Mouse (Mus musculus): ENCODE measurements around the gene Snx14.
"Not testable (repeated sequence)": the region's sequence is repeated elsewhere in the genome, so short reads cannot be mapped to it uniquely, and the experiment has no call there.

The Snx14 gene

DNA sequence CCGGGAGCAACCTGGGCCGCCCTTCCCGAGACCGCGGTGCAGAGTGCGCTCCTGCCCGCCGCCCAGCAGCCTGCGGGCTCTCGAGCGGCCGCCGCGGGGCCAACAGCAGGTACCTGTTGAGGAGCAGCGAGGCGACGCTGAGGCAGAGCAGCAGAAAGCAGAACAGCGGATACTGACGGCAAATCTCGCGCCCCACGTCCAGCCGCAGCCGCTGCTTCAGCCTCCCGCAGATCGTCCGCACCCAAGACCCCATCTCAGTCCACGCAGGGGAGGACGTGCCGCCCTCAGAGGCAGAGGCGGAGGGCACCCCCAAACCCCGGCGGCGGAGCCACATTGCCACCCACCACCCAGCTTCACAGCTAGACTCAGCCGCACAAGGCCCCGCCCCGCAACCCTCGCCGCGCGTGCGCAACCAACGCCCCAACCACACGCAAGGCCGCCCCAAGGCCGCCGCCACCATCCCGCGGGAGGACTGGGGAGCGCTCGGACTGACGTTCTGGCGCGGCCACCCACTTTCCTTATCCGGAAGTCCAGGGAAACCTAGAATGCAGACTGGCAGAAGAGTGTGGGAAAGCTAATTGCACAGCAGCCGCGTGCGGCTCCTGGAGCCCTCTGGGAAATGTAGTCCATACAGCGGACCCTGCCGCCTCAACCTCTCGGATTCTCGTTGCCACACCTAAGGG lies at the start of gene Snx14:
Gene Snx14 (minus strand): TSS at position 404 of the 683 bp plus-strand sequence.
- DNase-seq: peak; percentile 96

DNA sequence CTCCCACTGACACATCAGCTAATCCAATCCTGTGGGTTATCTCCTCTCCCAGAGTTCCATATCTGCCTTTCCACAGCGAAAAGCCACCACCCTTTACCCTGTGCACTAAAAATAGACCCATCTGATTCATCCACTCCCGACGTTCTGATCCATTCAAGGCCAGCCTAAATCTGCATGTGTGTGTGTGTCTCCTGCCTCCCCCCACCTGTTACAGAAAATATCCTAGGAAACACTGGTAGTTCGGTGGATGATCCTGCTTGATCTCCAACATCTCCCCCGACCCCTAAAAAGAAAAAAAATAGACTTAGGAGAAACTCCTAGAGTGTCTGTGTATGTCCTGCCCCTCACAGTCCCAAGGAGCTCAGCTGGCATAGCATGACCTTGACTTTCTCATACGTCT lies 45.8 kb upstream of the Snx14 start:
- peak; percentile 12 for DNase-seq

- DNase-seq: peak; percentile 90
Observed at GRCm38 (mm10) chr9:88482829-88483396, 44.2 kb upstream of the Snx14 start.

GRCm38 (mm10) chr9:88482230-88482828 lies 43.6 kb upstream of the Snx14 start, which contains the start of gene Syncrip:
TSS of gene Syncrip (minus strand) at chr9:88482574.
- peak; percentile 93 for DNase-seq

DNA sequence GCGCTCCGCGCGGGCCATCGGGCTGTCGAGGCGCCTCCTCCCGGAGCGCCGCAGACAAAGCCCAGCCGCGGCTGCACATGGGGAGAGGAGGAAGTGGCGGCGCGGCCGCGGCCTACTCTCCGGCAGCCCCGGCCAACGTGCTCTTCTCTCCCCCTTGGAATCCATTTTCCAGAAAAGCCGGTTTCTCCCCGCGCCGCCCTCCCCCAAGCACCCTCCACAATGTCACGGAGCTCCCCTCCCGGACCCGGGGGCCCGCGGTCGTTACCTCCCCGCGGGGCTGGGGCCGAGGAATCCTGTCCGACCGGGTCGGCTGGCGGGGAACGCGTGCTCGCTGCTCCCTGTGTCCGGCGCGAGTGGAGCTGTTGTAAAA lies 43.0 kb upstream of the Snx14 start:
- DNase-seq: no peak

- DNase-seq: peak; percentile 70
Observed at GRCm38 (mm10) chr9:88481061-88481790, 42.5 kb upstream of the Snx14 start.

DNA sequence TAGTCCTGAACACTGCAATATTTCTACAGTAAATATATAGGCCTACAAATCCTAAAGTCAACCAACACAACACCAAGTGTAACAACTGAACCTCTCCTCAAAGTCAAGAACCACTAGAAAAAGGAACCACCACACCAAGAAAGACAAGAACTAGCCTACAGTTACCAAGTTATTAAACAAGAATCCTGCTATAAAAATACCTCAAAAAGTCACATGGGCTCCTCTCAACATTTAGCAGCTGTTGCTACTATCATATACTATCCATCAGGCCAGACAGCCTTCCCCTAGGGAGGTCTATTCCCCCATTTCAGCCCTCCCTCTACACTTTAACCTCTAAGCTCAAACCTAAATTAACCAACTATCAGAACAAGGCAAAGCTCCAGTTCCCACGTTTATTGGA lies 41.4 kb upstream of the Snx14 start:
- DNase-seq: no peak

DNA sequence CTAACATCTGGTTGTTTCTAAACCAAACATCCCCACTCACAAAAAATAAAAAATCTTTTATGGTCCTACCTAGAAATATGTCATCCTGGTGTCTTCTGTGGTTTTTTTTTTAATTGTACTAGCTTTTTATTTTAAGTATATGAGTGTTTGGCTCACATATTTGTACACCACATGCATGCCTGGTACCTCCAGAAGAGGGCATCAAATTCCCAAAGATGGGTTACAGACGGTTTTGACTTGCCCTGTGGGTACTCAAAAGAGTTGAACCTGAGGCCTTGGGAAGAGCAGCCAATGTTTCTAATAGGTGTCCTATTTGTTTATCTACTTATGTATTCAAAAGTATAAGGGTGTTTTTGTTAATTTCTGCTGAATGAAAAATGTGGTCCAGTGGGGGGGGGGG lies 37.4 kb upstream of the Snx14 start:
- no peak for DNase-seq

- not testable (repeated sequence) for DNase-seq
Observed at GRCm38 (mm10) chr9:88461017-88461416, 22.3 kb upstream of the Snx14 start.

GRCm38 (mm10) chr9:88439991-88440390 lies 1.2 kb upstream of the Snx14 start:
- no peak for DNase-seq

GRCm38 (mm10) chr9:88439238-88439600 lies 461 bp upstream of the Snx14 start:
- DNase-seq: no peak

DNA sequence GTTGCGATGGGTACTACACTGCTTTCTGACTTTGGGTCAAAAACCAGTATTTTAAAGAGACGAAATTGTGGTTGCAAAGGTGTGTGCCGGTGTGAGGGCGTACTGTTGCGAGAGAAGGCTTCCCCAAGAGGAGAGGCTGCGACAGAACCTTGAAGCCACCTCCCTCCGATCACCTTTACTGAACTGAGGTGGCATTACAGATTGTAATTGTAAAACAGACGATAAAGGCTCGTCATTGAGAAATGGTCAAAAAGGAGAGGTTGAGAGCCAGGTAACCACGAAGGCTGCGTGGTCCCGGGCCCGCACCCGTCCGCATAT lies 562 bp downstream of the Snx14 start:
- DNase-seq: no peak

- no peak for DNase-seq
Observed at GRCm38 (mm10) chr9:88437342-88438236, 1.2 kb downstream of the Snx14 start.

DNA sequence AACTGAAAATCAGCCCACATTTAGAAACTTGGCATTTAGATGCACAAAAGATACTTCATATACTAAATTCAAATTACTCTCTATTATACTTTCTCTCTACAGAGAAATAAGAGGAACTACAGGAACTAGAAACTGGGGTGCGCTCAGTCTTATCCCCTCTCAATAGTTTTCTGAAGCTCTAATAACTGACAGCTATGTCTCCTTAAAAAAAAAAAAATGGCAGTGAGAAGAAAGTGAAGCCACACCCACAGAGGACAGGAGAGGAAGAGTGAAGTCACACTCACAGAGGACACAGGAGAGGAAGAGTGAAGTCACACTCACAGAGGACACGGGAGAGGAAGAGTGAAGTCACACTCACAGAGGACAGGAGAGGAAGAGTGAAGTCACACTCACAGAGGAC lies 14.4 kb downstream of the Snx14 start:
- DNase-seq: no peak

DNA sequence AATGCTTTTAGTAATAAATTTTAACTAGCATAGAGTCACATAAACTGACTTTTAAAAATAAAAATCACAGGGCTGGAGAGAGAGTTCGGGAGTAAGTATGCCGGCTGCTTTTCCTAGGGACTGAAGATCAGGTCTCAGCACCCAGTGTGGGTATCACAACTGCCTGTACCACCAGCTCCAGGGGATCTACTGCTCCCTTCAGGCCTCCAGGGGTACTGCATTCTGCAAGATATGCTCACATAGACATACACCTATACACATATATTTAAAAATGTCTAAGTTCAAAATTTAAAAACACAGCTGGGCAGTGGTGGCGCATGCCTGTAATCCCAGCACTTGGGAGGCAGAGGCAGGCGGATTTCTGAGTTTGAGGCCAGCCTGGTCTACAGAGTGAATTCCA lies 16.3 kb downstream of the Snx14 start:
- no peak for DNase-seq

DNA sequence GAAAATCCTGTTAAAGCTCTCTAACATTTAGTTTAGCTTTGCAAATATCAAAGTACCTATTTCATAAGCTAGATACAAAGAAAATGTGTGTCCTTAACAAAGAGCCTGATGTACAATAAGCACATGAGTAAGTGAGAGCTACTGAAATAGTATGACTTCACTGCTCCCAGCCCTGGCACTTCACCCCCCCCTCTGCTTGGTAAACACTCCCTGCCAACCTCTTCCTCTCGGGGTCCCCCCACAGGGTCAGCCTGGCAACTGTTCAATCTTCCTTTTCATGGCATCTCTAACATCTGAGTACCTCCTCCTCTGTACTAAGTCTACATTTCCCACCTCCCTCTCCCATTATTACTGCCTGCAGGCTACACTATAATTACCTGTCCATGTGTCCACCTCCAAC lies 22.0 kb downstream of the Snx14 start:
- DNase-seq: no peak

- no peak for DNase-seq
Observed at GRCm38 (mm10) chr9:88409978-88410377, 28.8 kb downstream of the Snx14 start.

DNA sequence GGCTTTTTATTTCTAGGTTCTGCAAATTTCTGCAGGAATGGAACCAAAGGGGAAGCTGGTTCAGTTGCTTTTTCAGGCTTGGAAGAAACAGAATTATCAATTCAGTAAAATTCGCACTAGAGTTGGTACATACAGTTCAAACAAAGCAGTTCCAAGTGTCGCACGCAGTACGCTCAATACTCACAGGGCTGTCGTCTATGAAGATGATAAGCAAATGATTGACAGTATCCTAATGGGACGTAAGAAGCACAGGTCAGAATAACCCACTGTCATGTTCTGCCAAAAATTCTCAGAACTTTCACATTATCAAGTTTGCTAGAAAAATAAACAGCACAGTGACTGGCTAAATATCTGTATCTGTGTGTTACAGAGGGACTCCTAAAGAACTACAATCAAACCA lies 34.2 kb downstream of the Snx14 start:
- DNase-seq: no peak

GRCm38 (mm10) chr9:88404088-88404487 lies 34.7 kb downstream of the Snx14 start:
- DNase-seq: no peak

DNA sequence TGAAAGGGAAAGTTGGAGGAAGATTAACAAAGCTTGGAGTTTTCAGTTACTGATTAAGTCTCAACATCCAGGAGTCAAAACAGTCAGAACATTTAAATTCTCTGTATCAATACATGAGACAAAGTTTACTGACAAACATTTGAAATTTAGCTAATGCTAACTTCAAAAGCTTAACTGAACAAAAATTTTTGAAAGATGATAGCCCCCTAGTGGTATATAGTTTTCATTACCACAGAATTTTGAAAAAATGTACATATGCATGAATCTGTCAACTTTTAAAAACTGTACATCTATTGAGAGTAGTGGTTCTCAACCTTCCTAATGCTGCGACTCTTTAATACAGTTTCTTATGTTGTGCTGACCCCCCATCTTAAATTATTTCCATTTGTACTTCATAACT lies 40.3 kb downstream of the Snx14 start:
- DNase-seq: no peak

GRCm38 (mm10) chr9:88394852-88395251 lies 43.9 kb downstream of the Snx14 start:
- no peak for DNase-seq

DNA sequence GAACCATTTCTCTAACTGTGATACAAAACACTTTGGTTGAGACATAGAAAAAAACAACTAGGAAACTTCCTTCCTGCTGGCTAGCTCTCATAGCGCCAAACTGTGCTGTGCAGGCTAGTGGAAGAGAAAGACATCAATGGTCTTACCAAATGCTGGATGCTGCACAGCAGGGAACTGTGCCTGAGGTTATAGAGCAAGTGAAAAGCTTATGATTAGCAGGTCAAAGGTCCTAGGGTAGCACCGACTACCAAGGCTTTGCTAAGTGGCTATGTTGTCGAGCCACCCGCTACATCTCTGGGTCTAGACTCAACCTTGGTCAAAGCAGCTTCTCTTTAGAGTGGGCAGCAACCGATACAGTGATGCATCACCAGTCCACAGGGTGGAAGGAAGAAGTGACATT lies 49.9 kb downstream of the Snx14 start:
- DNase-seq: no peak

DNA sequence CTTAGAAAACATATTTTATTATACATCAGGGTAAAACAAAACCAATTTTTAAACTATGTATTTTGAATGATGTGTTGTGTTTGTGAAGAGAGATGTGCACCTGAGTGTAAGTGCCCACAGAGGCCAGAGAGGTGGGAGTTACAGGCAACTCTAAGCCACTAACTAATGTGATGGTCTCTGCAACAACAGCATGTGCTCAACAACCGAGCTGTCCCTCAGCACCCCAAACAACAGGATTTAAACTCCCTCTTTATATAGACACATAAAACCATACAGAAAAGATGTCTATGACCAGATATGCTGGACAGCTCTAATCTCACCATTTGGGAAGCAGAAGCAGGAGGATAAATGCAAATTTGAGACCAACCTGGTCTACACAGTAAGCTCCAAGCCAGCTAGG lies 58.2 kb downstream of the Snx14 start:
- DNase-seq: no peak
